Mouse (Mus musculus) E14TG2a.4 (cell line): ENCODE data around the gene Tex13c2.

Source experiments
- CTCF ChIP-seq: conservative IDR thresholded peaks from 2 replicates; pipeline ENCODE4 v1.5.1; 2014; ENCODE audit warnings: low read length
- NANOG ChIP-seq: IDR thresholded peaks from 2 replicates; pipeline ENCODE4 v1.6.1; 2014; ENCODE audit warnings: borderline replicate concordance, low read length, mixed read lengths

DNA sequence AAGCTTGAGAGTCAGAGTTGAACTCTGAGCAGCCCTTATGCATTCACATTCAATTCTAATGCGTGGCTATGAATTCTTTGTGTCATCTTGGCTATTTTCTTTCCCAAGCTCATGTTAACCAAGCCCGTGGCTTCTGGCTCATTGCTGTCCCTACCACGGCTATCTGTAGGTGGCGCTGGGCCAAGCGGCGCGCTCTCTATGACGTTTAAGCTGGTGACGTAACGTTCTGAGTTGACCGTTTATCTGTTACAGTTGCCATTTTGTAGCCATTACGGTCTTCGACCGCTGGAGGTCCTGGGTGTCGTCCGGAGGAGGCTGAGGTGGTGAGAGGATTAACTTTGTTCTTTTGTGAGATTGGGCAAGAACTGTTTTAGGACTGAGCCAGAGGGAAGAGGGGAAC lies at the start of gene Tex13c2:
- peak; percentile 20; the same call in 1 of the 2 replicates for TF ChIP-seq CTCF
- TF ChIP-seq NANOG: no peak
